Mouse (Mus musculus) neural tube, embryonic 14.5 days (tissue): Measurements from ENCODE around the gene Mxra8. TPM values are rescaled to one million over a fixed set of nuclear protein-coding genes. Genes with fewer than 3 reads are reported as not detected.

Source experiments
- ATAC-seq: fragments of 200-750 bp; cut with Nextera tagmentation; 2 replicates; pipeline ENCODE4 v1.8.0; 2017; ENCODE audit warnings: low read depth, mild to moderate bottlenecking, moderate TSS enrichment, moderate library complexity
- H3K27ac ChIP-seq: fragments of 300-500 bp; sonication (generic); 2 replicates; pipeline ENCODE4 v1.5.1; 2014; ENCODE audit warnings: low read depth, mild to moderate bottlenecking, control low read depth, low read length, moderate library complexity, mixed read lengths
- H3K27me3 ChIP-seq: fragments of 300-500 bp; sonication (generic); 2 replicates; pipeline ENCODE4 v1.6.1; 2014; ENCODE audit warnings: low read length; ENCODE audit not compliant: control insufficient read depth, insufficient read depth
- H3K36me3 ChIP-seq: fragments of 300-500 bp; sonication (generic); 2 replicates; pipeline ENCODE4 v1.6.1; 2014; ENCODE audit warnings: low read length, mixed read lengths; ENCODE audit not compliant: control insufficient read depth, insufficient read depth
- H3K4me1 ChIP-seq: fragments of 300-500 bp; sonication (generic); 2 replicates; pipeline ENCODE4 v1.6.1; 2014; ENCODE audit warnings: low read length; ENCODE audit not compliant: control insufficient read depth, insufficient read depth
- H3K4me2 ChIP-seq: fragments of 300-500 bp; sonication (generic); 2 replicates; pipeline ENCODE4 v1.6.1; 2014; ENCODE audit warnings: mild to moderate bottlenecking, low read depth, low read length, control low read depth
- H3K4me3 ChIP-seq: fragments of 300-500 bp; sonication (generic); 2 replicates; pipeline ENCODE4 v1.5.1; 2014; ENCODE audit warnings: low read depth, low read length, control low read depth, mixed read lengths
- H3K9ac ChIP-seq: fragments of 300-500 bp; sonication (generic); replicated peaks from 2 replicates; pipeline ENCODE4 v1.6.1; 2014; ENCODE audit warnings: low read depth, mild to moderate bottlenecking, control low read depth, low read length, mixed read lengths
- H3K9me3 ChIP-seq: fragments of 300-500 bp; sonication (generic); 2 replicates; pipeline ENCODE4 v1.6.1; 2016; ENCODE audit warnings: low read length; ENCODE audit not compliant: control insufficient read depth
- WGBS: fragments of 180-500 bp; shearing (Covaris S2); extraction: QIAGEN DNeasy Blood & Tissue Kit; methylation state at CpG from one replicate; pipeline ENCODE4 v1.1.7; 2014; 5-methylcytosine and 5-hydroxymethylcytosine counted together
- polyA plus RNA-seq: library from polyadenylated mRNA; unstranded; fragments of >200 nt; fragmentation: Nextera tagmentation; extraction: Ambion mirVana; gene quantifications from 2 replicates; pipeline ENCODE4 v1.2.1, GENCODE M21; 2014

Gene Mxra8
- polyA plus RNA-seq, 1 experiment from 2014 or later = 9.6 TPM

- H3K4me2 ChIP-seq = peak within 1 kb of the TSS; percentile 89
- peaks cover 28% of the 10 kb centered on the region for H3K36me3 ChIP-seq
- WGBS = under 1% methylated on average over 55 of the region's 63 CpGs
- peak within 1 kb of the TSS; percentile 70 for H3K27ac ChIP-seq
- no peaks in the 10 kb centered on the region for H3K9me3 ChIP-seq
- H3K4me1 ChIP-seq = peaks cover 14% of the 10 kb centered on the region; the same call in 1 of the 2 replicates
- H3K4me3 ChIP-seq = peak within 1 kb of the TSS; percentile 69
- peak; percentile 96 for ATAC-seq
- peak within 1 kb of the TSS; percentile 72 for H3K9ac ChIP-seq
- H3K27me3 ChIP-seq = no peaks in the 10 kb centered on the region
These were observed 30.0 kb downstream of the Mxra8 start, which contains the start of the genes Cptp and Ints11 for GRCm38 (mm10) chr4:155869317-155870033. Cptp (minus strand) TSS chr4:155869440. Ints11 (plus strand) TSS chr4:155869546.

- ATAC-seq = no peak
- H3K4me2 ChIP-seq = no peak overlapping the region
- 95% methylated on average over 7 of the region's 7 CpGs for WGBS
- peaks cover 33% of the 10 kb centered on the region for H3K36me3 ChIP-seq
- no peak overlapping the region for H3K4me3 ChIP-seq
- no peak overlapping the region for H3K27ac ChIP-seq
- H3K4me1 ChIP-seq = peaks cover 14% of the 10 kb centered on the region; the same call in 1 of the 2 replicates
- no peak overlapping the region for H3K9ac ChIP-seq
- no peaks in the 10 kb centered on the region for H3K9me3 ChIP-seq
- H3K27me3 ChIP-seq = no peaks in the 10 kb centered on the region
These were observed 31.9 kb downstream of the Mxra8 start for GRCm38 (mm10) chr4:155871404-155871803.

GRCm38 (mm10) chr4:155883587-155883986 is 44.1 kb downstream of the Mxra8 start:
- H3K4me2 ChIP-seq = no peak overlapping the region
- ATAC-seq = no peak
- WGBS = 84% methylated on average over 3 of the region's 3 CpGs
- H3K27me3 ChIP-seq = no peaks in the 10 kb centered on the region
- no peaks in the 10 kb centered on the region for H3K9me3 ChIP-seq
- H3K9ac ChIP-seq = no peak overlapping the region
- no peaks in the 10 kb centered on the region for H3K4me1 ChIP-seq
- H3K36me3 ChIP-seq = peaks cover 44% of the 10 kb centered on the region
- no peak overlapping the region for H3K4me3 ChIP-seq
- no peak overlapping the region for H3K27ac ChIP-seq

GRCm38 (mm10) chr4:155886330-155886729 is 46.9 kb downstream of the Mxra8 start:
- ATAC-seq = no peak
- no peaks in the 10 kb centered on the region for H3K9me3 ChIP-seq
- peaks cover 10% of the 10 kb centered on the region for H3K4me1 ChIP-seq
- H3K27me3 ChIP-seq = no peaks in the 10 kb centered on the region
- H3K27ac ChIP-seq = no peak overlapping the region
- peaks cover 55% of the 10 kb centered on the region for H3K36me3 ChIP-seq
- over 99% methylated on average over 5 of the region's 5 CpGs for WGBS
- no peak overlapping the region for H3K9ac ChIP-seq
- H3K4me3 ChIP-seq = no peak overlapping the region
- no peak overlapping the region for H3K4me2 ChIP-seq

- no peak overlapping the region for H3K27ac ChIP-seq
- 91% methylated on average over 10 of the region's 10 CpGs for WGBS
- H3K4me3 ChIP-seq = no peak overlapping the region
- H3K27me3 ChIP-seq = no peaks in the 10 kb centered on the region
- no peak for ATAC-seq
- H3K9ac ChIP-seq = no peak overlapping the region
- H3K36me3 ChIP-seq = peaks cover 55% of the 10 kb centered on the region
- no peak overlapping the region for H3K4me2 ChIP-seq
- peaks cover 10% of the 10 kb centered on the region for H3K4me1 ChIP-seq
- no peaks in the 10 kb centered on the region for H3K9me3 ChIP-seq
These were observed 48.2 kb downstream of the Mxra8 start for GRCm38 (mm10) chr4:155887674-155888073.

GRCm38 (mm10) chr4:155888181-155888580 is 48.7 kb downstream of the Mxra8 start:
- no peak for ATAC-seq
- Histone ChIP-seq H3K9me3 (no peaks in the 10 kb centered on the region), H3K36me3 (peaks cover 53% of the 10 kb centered on the region), H3K4me2 (no peak overlapping the region), H3K27ac (no peak overlapping the region), H3K27me3 (no peaks in the 10 kb centered on the region), H3K4me1 (peaks cover 10% of the 10 kb centered on the region), H3K4me3 (no peak overlapping the region), H3K9ac (no peak overlapping the region)
- 93% methylated on average over 9 of the region's 9 CpGs for WGBS

- Histone ChIP-seq H3K4me3 (no peak overlapping the region), H3K36me3 (peaks cover 46% of the 10 kb centered on the region), H3K4me2 (peak overlapping the region; percentile 20; the same call in 1 of the 2 replicates), H3K4me1 (peaks cover 21% of the 10 kb centered on the region), H3K9me3 (no peaks in the 10 kb centered on the region), H3K27ac (no peak overlapping the region), H3K9ac (no peak overlapping the region), H3K27me3 (no peaks in the 10 kb centered on the region)
- no peak for ATAC-seq
- WGBS = 85% methylated on average over 5 of the region's 5 CpGs
These were observed 49.8 kb downstream of the Mxra8 start for GRCm38 (mm10) chr4:155889316-155889715.

- WGBS = under 1% methylated on average over 34 of the region's 34 CpGs
- Histone ChIP-seq H3K36me3 (peaks cover 35% of the 10 kb centered on the region), H3K27me3 (no peaks in the 10 kb centered on the region), H3K4me3 (peak overlapping the region; percentile 92), H3K4me1 (peaks cover 34% of the 10 kb centered on the region), H3K9ac (peak overlapping the region; percentile 96), H3K27ac (peak overlapping the region; percentile 34; the same call in 1 of the 2 replicates), H3K9me3 (no peaks in the 10 kb centered on the region), H3K4me2 (peak overlapping the region; percentile 98)
- ATAC-seq = no peak
These were observed 51.6 kb downstream of the Mxra8 start for GRCm38 (mm10) chr4:155891011-155891471.

GRCm38 (mm10) chr4:155891551-155892001 is 52.1 kb downstream of the Mxra8 start, which contains the start of the genes Pusl1 and Acap3:
Pusl1 (minus strand) TSS chr4:155891781.
Acap3 (plus strand) TSS chr4:155891822.
- ATAC-seq = peak; percentile 83
- WGBS = under 1% methylated on average over 52 of the region's 52 CpGs
- Histone ChIP-seq H3K9ac (peak within 1 kb of the TSS; percentile 96), H3K27me3 (no peaks in the 10 kb centered on the region), H3K4me2 (peak within 1 kb of the TSS; percentile 98), H3K27ac (peak within 1 kb of the TSS; percentile 99), H3K4me1 (peaks cover 34% of the 10 kb centered on the region), H3K4me3 (peak within 1 kb of the TSS; percentile 92), H3K36me3 (peaks cover 35% of the 10 kb centered on the region), H3K9me3 (no peaks in the 10 kb centered on the region)
